Mouse (Mus musculus) cerebellum, adult 2 months (tissue): Measurements from ENCODE around the gene Cacna2d3. TPM values are rescaled to one million over a fixed set of nuclear protein-coding genes. Genes with fewer than 3 reads are reported as not detected.

Experiments used
- DNase-seq, 2 experiments: peaks; one replicate each; pipeline ENCODE4 v3.0.0; 2021
- H3K27ac ChIP-seq: fragments of 200-500 bp; 2 replicates; pipeline ENCODE4 v1.5.1; 2012; ENCODE audit warnings: low read length, control low read depth, inconsistent platforms; ENCODE audit not compliant: insufficient read depth
- H3K27me3 ChIP-seq: fragments of 200-500 bp; 2 replicates; pipeline ENCODE4 v1.6.1; 2012; ENCODE audit warnings: inconsistent platforms, mild to moderate bottlenecking, low read length, moderate library complexity; ENCODE audit not compliant: control insufficient read depth, insufficient read depth
- H3K4me1 ChIP-seq: fragments of 200-500 bp; 2 replicates; pipeline ENCODE4 v1.6.1; 2011; ENCODE audit warnings: low read length; ENCODE audit not compliant: control insufficient read depth, insufficient read depth
- H3K4me3 ChIP-seq: fragments of 200-500 bp; replicated peaks from 2 replicates; pipeline ENCODE3; 2011; ENCODE audit warnings: mild to moderate bottlenecking, low read depth, low read length, control low read depth; ENCODE audit not compliant: insufficient read depth
- CTCF ChIP-seq: fragments of 200-500 bp; IDR thresholded peaks from 2 replicates; pipeline ENCODE4 v1.5.1; 2011; ENCODE audit warnings: low read depth, mild to moderate bottlenecking, control low read depth, low read length, moderate library complexity, borderline replicate concordance; ENCODE audit not compliant: insufficient read depth
- POLR2A ChIP-seq: fragments of 200-500 bp; IDR thresholded peaks from 2 replicates; pipeline ENCODE4 v1.6.1; 2011; ENCODE audit warnings: low read length, control low read depth, borderline replicate concordance; ENCODE audit not compliant: insufficient read depth
- WGBS: fragments of 180-500 bp; shearing (Covaris S2); methylation state at CpG from one replicate; pipeline ENCODE4 v1.1.7; 2018; 5-methylcytosine and 5-hydroxymethylcytosine counted together
- polyA plus RNA-seq: library from polyadenylated mRNA; depleted of rRNA; stranded (reverse); fragments of >200 nt; gene quantifications from 2 replicates; pipeline ENCODE4 v1.2.3, GENCODE M21; 2012

Cacna2d3 gene
- polyA plus RNA-seq, 1 experiment: 40.3 TPM

DNA sequence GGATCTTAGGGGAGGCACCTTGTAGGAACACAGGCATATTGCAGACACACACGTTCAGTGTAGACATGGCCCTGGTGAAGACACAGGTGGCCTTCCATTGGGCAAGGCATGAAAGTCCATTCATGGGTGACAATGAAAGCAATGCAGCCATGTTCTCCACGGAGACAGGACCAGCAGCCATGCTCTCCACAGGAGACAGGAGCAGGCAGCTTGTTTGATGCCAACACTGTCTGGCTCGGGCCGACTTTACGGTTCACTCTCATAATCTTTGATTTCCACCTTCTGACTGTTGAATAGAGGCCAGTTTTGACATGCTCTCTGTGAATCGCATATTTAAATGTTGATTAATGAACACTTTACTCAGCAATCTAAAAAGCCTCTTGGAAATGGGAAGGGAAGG lies 610.0 kb downstream of the Cacna2d3 start:
- WGBS: 17% methylated on average over 6 of the region's 6 CpGs
- Histone ChIP-seq H3K27me3 (no peaks in the 10 kb centered on the region), H3K27ac (no peak overlapping the region), H3K4me3 (no peak overlapping the region), H3K4me1 (peaks cover 4% of the 10 kb centered on the region; the same call in 1 of the 2 replicates)
- DNase-seq: peak; percentile 19 to 58
- no peak for TF ChIP-seq POLR2A
- no peak for TF ChIP-seq CTCF

DNA sequence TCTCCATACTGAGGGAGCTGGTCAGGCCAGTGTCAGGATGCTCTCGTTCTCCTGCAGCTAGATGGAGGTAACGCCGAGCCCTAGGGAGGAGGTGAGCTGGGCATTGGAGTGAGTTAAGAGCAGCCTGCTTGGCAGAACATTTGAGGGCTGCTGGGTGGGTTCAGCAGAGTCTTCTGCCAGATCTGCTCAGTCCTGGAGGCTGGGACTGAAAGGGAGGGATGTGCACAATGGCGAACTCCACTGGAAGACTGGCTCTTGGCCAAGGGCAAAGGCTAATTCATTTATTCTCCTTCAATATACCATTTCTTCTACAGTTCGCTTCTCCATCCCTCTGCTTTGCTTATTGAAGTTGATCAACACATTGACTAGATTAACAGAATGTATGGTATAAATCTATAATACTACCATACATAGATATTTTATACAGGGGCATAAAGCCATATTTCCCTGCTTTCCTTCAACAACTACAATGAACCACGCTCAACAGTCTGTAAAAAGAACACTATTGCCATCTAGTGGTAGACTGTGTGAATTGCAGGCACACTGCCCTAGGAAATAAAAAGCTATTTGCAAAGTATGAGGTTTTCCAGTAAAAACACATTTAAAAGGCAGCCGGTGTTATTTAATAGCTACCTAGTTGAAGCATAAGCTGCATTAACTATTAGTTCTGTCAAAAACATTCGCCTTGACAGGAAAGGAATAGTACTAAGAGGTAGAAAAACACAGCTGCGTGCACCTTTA lies 611.1 kb downstream of the Cacna2d3 start:
- H3K4me1 ChIP-seq: peaks cover 4% of the 10 kb centered on the region; the same call in 1 of the 2 replicates
- H3K27ac ChIP-seq: no peak overlapping the region
- 88% methylated on average over 9 of the region's 9 CpGs for WGBS
- no peak for DNase-seq
- no peaks in the 10 kb centered on the region for H3K27me3 ChIP-seq
- H3K4me3 ChIP-seq: no peak overlapping the region
- TF ChIP-seq CTCF (peak; percentile 21; the same call in 1 of the 2 replicates), POLR2A (no peak)

DNA sequence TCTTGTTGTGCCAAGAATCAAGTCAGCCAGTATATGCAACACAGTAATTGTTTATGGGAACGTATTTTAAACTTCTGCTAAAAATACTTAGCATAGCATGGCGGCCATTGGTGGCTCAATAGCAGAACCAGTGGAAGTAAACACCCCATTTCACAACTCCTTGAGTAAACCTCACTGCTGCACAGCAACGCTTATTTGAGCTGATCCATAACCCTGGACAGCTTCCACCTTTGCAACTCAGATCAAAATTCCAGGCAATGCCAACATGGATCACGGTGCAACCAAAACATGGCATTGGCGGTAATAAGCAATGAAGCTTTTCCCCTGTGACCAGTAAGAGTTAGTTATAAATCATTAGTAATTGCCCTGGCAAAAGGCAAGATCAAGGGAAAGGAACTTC lies 614.2 kb downstream of the Cacna2d3 start:
- no peak overlapping the region for H3K27ac ChIP-seq
- peaks cover 4% of the 10 kb centered on the region; the same call in 1 of the 2 replicates for H3K4me1 ChIP-seq
- H3K27me3 ChIP-seq: no peaks in the 10 kb centered on the region
- 85% methylated on average over 5 of the region's 5 CpGs for WGBS
- no peak for DNase-seq
- no peak overlapping the region for H3K4me3 ChIP-seq
- TF ChIP-seq CTCF: no peak
- no peak for TF ChIP-seq POLR2A

DNA sequence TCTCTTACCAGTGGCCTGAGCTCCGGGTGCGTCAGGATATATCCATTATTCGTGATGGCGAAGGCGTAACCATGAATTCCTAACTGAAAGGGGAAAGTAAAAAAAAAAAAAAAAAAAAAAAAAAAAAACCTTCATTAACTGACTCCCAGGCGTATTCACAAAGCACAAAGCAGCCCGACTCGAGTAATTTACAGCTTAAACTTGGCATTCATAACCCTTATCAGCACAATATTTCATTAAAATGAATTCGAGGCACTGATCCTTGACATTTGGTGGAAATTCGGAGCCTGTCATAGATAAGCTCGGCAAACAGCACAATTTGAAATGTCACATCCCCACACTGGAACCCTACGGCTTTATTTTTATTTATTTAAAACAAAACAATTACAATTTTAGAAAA lies 623.9 kb downstream of the Cacna2d3 start:
- Histone ChIP-seq H3K4me1 (peaks cover 3% of the 10 kb centered on the region; the same call in 1 of the 2 replicates), H3K4me3 (no peak overlapping the region), H3K27ac (no peak overlapping the region), H3K27me3 (no peaks in the 10 kb centered on the region)
- 93% methylated on average over 12 of the region's 12 CpGs for WGBS
- no peak for TF ChIP-seq POLR2A
- TF ChIP-seq CTCF: no peak
- DNase-seq: no peak

DNA sequence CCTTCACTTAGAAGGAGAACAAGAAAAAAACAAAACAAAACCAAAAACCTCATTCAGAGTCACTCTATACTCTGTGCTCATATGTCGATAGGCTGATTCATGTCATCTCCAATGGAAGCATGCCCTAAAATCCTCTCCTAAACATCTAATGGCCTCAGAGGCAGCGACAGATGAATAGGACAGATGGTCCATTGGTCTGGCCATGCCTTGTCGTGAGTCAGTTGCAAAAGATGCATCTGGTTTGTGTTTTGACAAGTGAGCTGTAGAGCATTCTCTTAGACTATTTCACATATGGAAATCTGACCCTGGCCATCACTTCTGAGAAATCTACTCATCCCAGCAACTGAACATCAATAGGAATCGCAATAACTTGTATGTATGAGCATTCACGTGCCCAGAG lies 626.2 kb downstream of the Cacna2d3 start:
- no peak overlapping the region for H3K27ac ChIP-seq
- DNase-seq: peak in 1 of 2 experiments; percentile 25
- 63% methylated on average over 5 of the region's 5 CpGs for WGBS
- TF ChIP-seq POLR2A: no peak
- no peak for TF ChIP-seq CTCF
- H3K4me3 ChIP-seq: no peak overlapping the region
- peaks cover 3% of the 10 kb centered on the region; the same call in 1 of the 2 replicates for H3K4me1 ChIP-seq
- no peaks in the 10 kb centered on the region for H3K27me3 ChIP-seq

DNA sequence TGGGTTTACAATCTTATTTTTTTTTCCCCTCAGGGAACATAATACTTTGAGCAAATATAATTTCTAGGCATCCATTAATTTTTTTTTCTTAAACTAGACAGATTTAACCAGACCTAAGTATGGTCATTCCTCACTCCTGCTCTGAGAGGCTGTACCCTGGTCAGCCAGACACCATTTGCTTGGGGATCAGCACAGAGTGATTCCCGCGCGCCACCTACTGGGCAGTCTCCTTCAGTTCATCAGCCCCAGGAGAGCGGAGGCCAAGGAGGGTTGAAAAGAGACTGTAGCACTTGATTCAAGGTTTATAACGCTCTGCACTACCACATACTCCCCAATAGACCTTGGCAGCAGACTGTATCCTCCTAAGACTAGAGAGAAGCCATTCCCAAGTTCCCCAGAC lies 631.6 kb downstream of the Cacna2d3 start:
- no peak overlapping the region for H3K27ac ChIP-seq
- TF ChIP-seq POLR2A (no peak), CTCF (peak; percentile 91)
- no peaks in the 10 kb centered on the region for H3K27me3 ChIP-seq
- H3K4me1 ChIP-seq: no peaks in the 10 kb centered on the region
- peak; percentile 64 to 73 for DNase-seq
- 15% methylated on average over 5 of the region's 5 CpGs for WGBS
- no peak overlapping the region for H3K4me3 ChIP-seq

DNA sequence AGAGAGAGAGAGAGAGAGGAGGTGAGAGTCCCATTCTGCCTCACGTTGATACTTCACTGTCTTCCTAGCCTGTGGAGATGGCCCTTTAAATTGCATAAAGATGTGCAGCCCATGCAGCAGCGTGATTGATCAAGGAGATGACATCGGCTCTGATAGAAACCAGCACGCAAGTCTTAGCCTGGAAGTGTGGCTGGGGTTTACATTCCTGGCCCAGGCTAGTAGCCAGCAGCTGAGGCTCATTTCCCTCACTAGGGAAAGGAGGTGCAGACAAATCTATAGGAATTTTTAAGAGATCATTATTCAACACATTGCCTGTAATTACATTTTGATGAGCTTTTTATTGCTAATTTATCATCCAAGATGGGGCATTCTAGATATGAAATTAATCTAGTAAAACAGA lies 635.1 kb downstream of the Cacna2d3 start:
- Histone ChIP-seq H3K27me3 (no peaks in the 10 kb centered on the region), H3K4me1 (no peaks in the 10 kb centered on the region), H3K27ac (no peak overlapping the region), H3K4me3 (no peak overlapping the region)
- TF ChIP-seq CTCF: no peak
- TF ChIP-seq POLR2A: no peak
- 77% methylated on average over 4 of the region's 4 CpGs for whole genome bisulfite sequencing
- DNase-seq: no peak

DNA sequence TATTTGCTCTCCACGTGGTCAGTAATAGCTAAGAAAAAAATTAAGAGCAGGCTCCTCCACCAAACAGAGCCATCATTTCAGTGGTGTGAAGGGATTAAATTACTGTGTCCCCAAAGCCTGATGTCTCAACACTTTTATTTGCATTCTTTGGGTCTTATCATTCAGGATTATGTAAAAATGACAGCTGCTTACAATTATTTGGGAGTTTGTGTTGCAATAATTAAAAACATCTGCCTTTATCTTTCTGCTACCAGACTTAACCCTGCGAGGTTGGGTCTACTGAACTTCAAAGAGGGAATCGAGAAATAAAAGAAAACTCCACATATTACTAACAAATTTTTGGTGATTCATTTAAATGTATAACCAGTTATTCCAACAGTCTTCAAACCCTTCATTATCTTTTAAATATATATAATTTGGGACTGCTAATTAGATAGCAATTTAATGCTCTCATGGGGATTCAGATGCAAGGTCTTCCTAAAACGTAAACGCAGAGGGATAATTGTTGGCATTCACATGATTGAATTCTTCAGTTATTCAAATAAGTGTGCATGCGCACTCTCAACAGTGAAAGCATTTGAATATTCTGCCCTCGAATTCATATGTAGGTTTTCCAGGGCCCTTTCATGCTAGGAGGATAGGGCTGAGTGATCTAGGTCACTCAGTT lies 636.0 kb downstream of the Cacna2d3 start:
- 82% methylated on average over 7 of the region's 7 CpGs for WGBS

More for the DNA sequence above, 636.0 kb downstream of the Cacna2d3 start:
- no peak for DNase-seq
- Histone ChIP-seq H3K27me3 (no peaks in the 10 kb centered on the region), H3K27ac (no peak overlapping the region), H3K4me3 (no peak overlapping the region), H3K4me1 (no peaks in the 10 kb centered on the region)
- TF ChIP-seq POLR2A (no peak), CTCF (no peak)
